Mouse (Mus musculus): Measurements from ENCODE around the gene Filip1l. TPM values are rescaled to one million over a fixed set of nuclear protein-coding genes. Genes with fewer than 3 reads are reported as not detected.

The Filip1l gene
- total RNA-seq, 1 experiment from 2014 or later: 206 TPM

GRCm38 (mm10) chr16:57548608-57549007, 195.7 kb downstream of the Filip1l start:
- no peak for ATAC-seq (ENCODE audit: extremely low read depth, insufficient number of reproducible peaks, low FRiP score, poor library complexity, severe bottlenecking)

- peak; percentile 59 for ATAC-seq (ENCODE audit: extremely low read depth, insufficient number of reproducible peaks, low FRiP score, poor library complexity, severe bottlenecking)
Measured at GRCm38 (mm10) chr16:57549061-57550037, 196.5 kb downstream of the Filip1l start.

- peak; percentile 55 for ATAC-seq (ENCODE audit: extremely low read depth, insufficient number of reproducible peaks, low FRiP score, poor library complexity, severe bottlenecking)
Measured at GRCm38 (mm10) chr16:57550088-57550487, 197.2 kb downstream of the Filip1l start.

GRCm38 (mm10) chr16:57550817-57551216, 197.9 kb downstream of the Filip1l start:
- ATAC-seq (ENCODE audit: extremely low read depth, insufficient number of reproducible peaks, low FRiP score, poor library complexity, severe bottlenecking): no peak

GRCm38 (mm10) chr16:57551617-57552016, 198.7 kb downstream of the Filip1l start:
- ATAC-seq (ENCODE audit: extremely low read depth, insufficient number of reproducible peaks, low FRiP score, poor library complexity, severe bottlenecking): no peak

- ATAC-seq (ENCODE audit: extremely low read depth, insufficient number of reproducible peaks, low FRiP score, poor library complexity, severe bottlenecking): no peak
Measured at GRCm38 (mm10) chr16:57552709-57553108, 199.8 kb downstream of the Filip1l start.

GRCm38 (mm10) chr16:57553235-57553634, 200.3 kb downstream of the Filip1l start:
- no peak for ATAC-seq (ENCODE audit: extremely low read depth, insufficient number of reproducible peaks, low FRiP score, poor library complexity, severe bottlenecking)

- ATAC-seq (ENCODE audit: extremely low read depth, insufficient number of reproducible peaks, low FRiP score, poor library complexity, severe bottlenecking): no peak
Measured at GRCm38 (mm10) chr16:57554886-57555400, 202.1 kb downstream of the Filip1l start.

- no peak for ATAC-seq (ENCODE audit: extremely low read depth, insufficient number of reproducible peaks, low FRiP score, poor library complexity, severe bottlenecking)
Measured at GRCm38 (mm10) chr16:57555667-57556066, 202.8 kb downstream of the Filip1l start.

GRCm38 (mm10) chr16:57556244-57556643, 203.4 kb downstream of the Filip1l start:
- ATAC-seq (ENCODE audit: extremely low read depth, insufficient number of reproducible peaks, low FRiP score, poor library complexity, severe bottlenecking): no peak

- no peak for ATAC-seq (ENCODE audit: extremely low read depth, insufficient number of reproducible peaks, low FRiP score, poor library complexity, severe bottlenecking)
Measured at GRCm38 (mm10) chr16:57558258-57558657, 205.4 kb downstream of the Filip1l start.

- no peak for ATAC-seq (ENCODE audit: extremely low read depth, insufficient number of reproducible peaks, low FRiP score, poor library complexity, severe bottlenecking)
Measured at GRCm38 (mm10) chr16:57560185-57560584, 207.3 kb downstream of the Filip1l start.

GRCm38 (mm10) chr16:57563453-57563852, 210.6 kb downstream of the Filip1l start:
- no peak for ATAC-seq (ENCODE audit: extremely low read depth, insufficient number of reproducible peaks, low FRiP score, poor library complexity, severe bottlenecking)

GRCm38 (mm10) chr16:57564807-57565206, 211.9 kb downstream of the Filip1l start:
- ATAC-seq (ENCODE audit: extremely low read depth, insufficient number of reproducible peaks, low FRiP score, poor library complexity, severe bottlenecking): no peak

- no peak for ATAC-seq (ENCODE audit: extremely low read depth, insufficient number of reproducible peaks, low FRiP score, poor library complexity, severe bottlenecking)
Measured at GRCm38 (mm10) chr16:57566215-57566614, 213.3 kb downstream of the Filip1l start.

- 0 out of 2 replicates have a peak, but pooled peaks have one; percentile 9 for ATAC-seq (ENCODE audit: extremely low read depth, insufficient number of reproducible peaks, low FRiP score, poor library complexity, severe bottlenecking)
Measured at GRCm38 (mm10) chr16:57568648-57569404, 215.9 kb downstream of the Filip1l start.

- ATAC-seq (ENCODE audit: extremely low read depth, insufficient number of reproducible peaks, low FRiP score, poor library complexity, severe bottlenecking): no peak
Measured at GRCm38 (mm10) chr16:57570789-57571311, 218.0 kb downstream of the Filip1l start.

GRCm38 (mm10) chr16:57573831-57574230, 220.9 kb downstream of the Filip1l start:
- no peak for ATAC-seq (ENCODE audit: extremely low read depth, insufficient number of reproducible peaks, low FRiP score, poor library complexity, severe bottlenecking)

GRCm38 (mm10) chr16:57575764-57576388, 223.0 kb downstream of the Filip1l start:
- no peak for ATAC-seq (ENCODE audit: extremely low read depth, insufficient number of reproducible peaks, low FRiP score, poor library complexity, severe bottlenecking)
